Mouse (Mus musculus): ENCODE measurements around the gene I830077J02Rik.
"Not testable (repeated sequence)": the region's sequence is repeated elsewhere in the genome, so short reads cannot be mapped to it uniquely, and the experiment has no call there.

DNA sequence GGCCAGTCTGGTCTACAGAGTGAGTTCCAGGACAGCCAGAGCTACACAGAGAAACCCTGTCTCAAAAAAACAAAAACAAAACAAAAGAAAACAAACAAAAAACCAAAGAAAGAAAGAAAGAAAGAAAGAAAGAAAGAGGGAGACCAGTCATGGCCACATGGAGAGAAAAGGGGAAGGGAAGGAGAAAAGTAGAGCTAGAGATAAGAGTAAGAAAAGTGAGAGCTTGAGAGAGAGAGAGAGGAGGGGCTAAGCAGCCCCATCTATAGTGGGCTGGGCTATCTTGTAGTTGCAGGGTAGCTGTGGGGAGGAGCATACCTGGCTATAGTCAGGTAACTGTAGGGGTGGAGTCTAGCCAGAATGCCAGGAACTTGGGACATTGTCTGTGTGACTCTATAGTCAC lies 11.7 kb downstream of the I830077J02Rik start:
- not testable (repeated sequence) for TF ChIP-seq CTCF (IDR thresholded peaks at IDR 0.05; ENCODE audit: borderline replicate concordance, insufficient read depth, low read depth, low read length); POLR2A (IDR thresholded peaks at IDR 0.05; ENCODE audit: borderline replicate concordance, insufficient read depth, low read length)

Measured in cerebellum, adult 2 months (tissue).